Mouse (Mus musculus): ENCODE results near the gene Tiam1. TPM values are rescaled to one million over a fixed set of nuclear protein-coding genes. Genes with fewer than 3 reads are reported as not detected.

Gene Tiam1
- polyA plus RNA-seq, 1 experiment from 2014 or later: 7.4 TPM

DNA sequence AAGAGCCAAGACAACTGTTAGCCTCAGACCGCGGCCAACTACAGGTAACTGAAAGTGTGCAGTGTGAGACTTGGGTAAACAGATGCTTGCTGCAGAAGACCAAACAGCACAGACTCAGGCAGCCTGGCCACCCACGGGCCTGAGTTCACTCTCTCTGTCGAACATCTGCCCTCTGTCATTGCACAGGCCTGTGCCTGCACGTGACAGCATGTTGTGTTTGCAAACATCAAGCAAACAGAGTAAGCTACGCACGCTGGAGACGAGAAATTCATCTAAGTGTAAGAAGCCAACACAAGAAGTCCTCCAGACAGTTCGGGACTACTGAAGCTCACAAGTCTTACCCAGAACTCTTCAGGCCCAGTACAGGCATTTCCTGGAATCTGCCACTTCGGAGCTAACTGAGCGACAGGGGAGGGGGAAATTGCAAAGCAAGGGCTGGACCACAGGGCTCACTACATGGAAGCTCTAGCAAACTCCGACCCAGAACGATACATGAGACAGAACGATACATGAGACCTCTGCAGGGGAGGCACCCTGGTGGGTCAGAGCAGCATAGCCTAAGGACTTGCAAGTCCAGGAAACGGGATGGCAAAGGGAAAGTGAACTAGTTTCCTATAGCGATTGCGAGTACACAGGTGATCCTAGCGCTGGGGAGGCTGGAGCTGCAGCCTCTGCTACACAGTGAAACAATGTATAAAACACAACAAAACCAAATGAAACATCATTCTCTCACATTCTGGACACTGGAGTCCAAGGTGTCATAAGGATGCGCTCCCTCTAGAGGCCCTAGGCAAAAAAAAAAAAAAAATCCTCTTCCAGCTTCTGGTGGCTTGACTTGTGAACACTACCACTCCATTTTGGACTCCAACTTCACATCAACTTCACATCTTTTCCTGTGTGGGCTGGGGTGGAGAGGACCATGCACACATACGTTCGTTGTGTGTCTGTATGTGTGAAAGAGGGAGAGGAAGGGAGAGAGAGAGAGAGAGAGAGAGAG is 18.0 kb downstream of the Tiam1 start:
- Histone ChIP-seq H3K36me3 (ENCODE audit: control insufficient read depth, insufficient read depth, low read length) (no peaks in the 10 kb centered on the region), H3K9ac (ENCODE audit: low read depth, low read length) (no peak overlapping the region), H3K9me3 (ENCODE audit: control insufficient read depth, low read length) (no peaks in the 10 kb centered on the region), H3K4me3 (ENCODE audit: low read length) (no peak overlapping the region), H3K4me2 (ENCODE audit: low read depth, low read length) (no peak overlapping the region), H3K27ac (ENCODE audit: low read length) (peak overlapping the region; percentile 14; the same call in 1 of the 2 replicates), H3K4me1 (ENCODE audit: control insufficient read depth, insufficient read depth, low read length) (no peaks in the 10 kb centered on the region), H3K27me3 (replicated peaks; ENCODE audit: control insufficient read depth, insufficient read depth, low read length) (no peaks in the 10 kb centered on the region)
- 51% methylated on average over 21 of the region's 21 CpGs for WGBS
- peak; percentile 73 for ATAC-seq

DNA sequence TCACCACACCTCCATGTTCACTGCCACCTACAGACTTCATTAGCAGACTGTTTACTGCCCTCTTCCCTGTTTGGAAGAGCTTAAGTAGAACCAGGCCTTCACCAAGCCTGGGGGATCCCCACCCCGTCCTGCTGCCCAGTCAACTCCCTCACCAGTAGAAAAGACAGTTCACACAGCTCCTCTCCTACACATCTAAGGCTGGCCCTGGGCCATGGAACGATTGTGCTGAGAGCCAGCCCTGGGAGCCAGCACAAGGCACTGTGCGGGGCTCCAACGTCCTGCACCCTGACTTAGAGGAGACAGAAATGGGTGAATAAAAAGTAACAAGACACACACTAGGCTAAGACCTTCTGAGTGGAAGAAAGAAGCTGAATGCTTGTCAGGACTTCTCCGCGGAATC is 20.5 kb downstream of the Tiam1 start:
- no peak for ATAC-seq
- Histone ChIP-seq H3K4me3 (ENCODE audit: low read length) (no peak overlapping the region), H3K4me1 (ENCODE audit: control insufficient read depth, insufficient read depth, low read length) (no peaks in the 10 kb centered on the region), H3K27ac (ENCODE audit: low read length) (no peak overlapping the region), H3K27me3 (replicated peaks; ENCODE audit: control insufficient read depth, insufficient read depth, low read length) (no peaks in the 10 kb centered on the region), H3K9me3 (ENCODE audit: control insufficient read depth, low read length) (no peaks in the 10 kb centered on the region), H3K4me2 (ENCODE audit: low read depth, low read length) (no peak overlapping the region), H3K9ac (ENCODE audit: low read depth, low read length) (no peak overlapping the region), H3K36me3 (ENCODE audit: control insufficient read depth, insufficient read depth, low read length) (no peaks in the 10 kb centered on the region)
- WGBS: 75% methylated on average over 6 of the region's 6 CpGs

DNA sequence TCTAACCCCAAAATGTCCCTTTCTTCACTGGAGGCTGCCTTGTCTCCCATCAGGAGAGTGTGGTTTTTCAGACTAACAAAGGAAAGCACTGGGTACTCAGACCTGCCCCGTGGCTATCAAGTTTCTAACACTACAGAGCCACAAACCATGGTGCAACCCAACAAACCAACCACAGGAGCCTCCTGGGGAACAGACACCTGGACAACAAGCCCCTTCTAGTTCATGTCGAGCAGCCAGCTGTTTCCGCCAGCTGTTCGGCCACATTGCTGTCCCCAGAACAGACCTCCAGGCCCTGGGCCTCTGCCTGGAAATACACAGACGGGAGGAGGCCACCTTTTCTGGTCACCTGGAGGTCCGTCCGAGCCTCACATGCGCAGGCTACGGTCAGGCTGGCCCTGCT is 21.1 kb downstream of the Tiam1 start:
- H3K4me1 ChIP-seq (ENCODE audit: control insufficient read depth, insufficient read depth, low read length): no peaks in the 10 kb centered on the region
- no peaks in the 10 kb centered on the region for H3K9me3 ChIP-seq (ENCODE audit: control insufficient read depth, low read length)
- ATAC-seq: no peak
- no peak overlapping the region for H3K27ac ChIP-seq (ENCODE audit: low read length)
- H3K4me2 ChIP-seq (ENCODE audit: low read depth, low read length): no peak overlapping the region
- no peak overlapping the region for H3K4me3 ChIP-seq (ENCODE audit: low read length)
- H3K36me3 ChIP-seq (ENCODE audit: control insufficient read depth, insufficient read depth, low read length): no peaks in the 10 kb centered on the region
- 79% methylated on average over 9 of the region's 9 CpGs for whole genome bisulfite sequencing
- H3K27me3 ChIP-seq (replicated peaks; ENCODE audit: control insufficient read depth, insufficient read depth, low read length): no peaks in the 10 kb centered on the region
- H3K9ac ChIP-seq (ENCODE audit: low read depth, low read length): no peak overlapping the region

DNA sequence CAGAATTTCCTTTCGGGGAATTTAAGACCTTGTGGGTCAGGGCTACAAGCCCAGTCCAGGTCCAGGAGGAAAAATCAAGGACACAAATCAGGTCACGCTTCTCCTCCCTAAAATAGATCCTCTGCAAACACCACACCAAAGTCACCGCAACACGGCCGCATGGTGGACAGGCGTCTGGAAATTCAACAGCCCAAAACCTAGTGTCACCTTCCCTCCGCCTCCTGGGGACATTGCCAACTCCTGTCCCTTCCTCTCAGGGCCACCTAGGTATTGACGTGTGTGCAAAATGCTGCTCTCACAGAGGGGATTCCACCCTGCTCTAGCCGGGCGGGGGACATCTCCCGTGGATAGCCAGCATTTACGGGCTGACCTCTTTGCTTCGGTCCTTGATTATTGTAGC is 21.8 kb downstream of the Tiam1 start:
- 87% methylated on average over 13 of the region's 13 CpGs for WGBS
- no peaks in the 10 kb centered on the region for H3K36me3 ChIP-seq (ENCODE audit: control insufficient read depth, insufficient read depth, low read length)
- ATAC-seq: no peak
- no peak overlapping the region for H3K4me3 ChIP-seq (ENCODE audit: low read length)
- H3K27ac ChIP-seq (ENCODE audit: low read length): no peak overlapping the region
- H3K4me1 ChIP-seq (ENCODE audit: control insufficient read depth, insufficient read depth, low read length): no peaks in the 10 kb centered on the region
- H3K9me3 ChIP-seq (ENCODE audit: control insufficient read depth, low read length): no peaks in the 10 kb centered on the region
- H3K9ac ChIP-seq (ENCODE audit: low read depth, low read length): no peak overlapping the region
- no peaks in the 10 kb centered on the region for H3K27me3 ChIP-seq (replicated peaks; ENCODE audit: control insufficient read depth, insufficient read depth, low read length)
- H3K4me2 ChIP-seq (ENCODE audit: low read depth, low read length): no peak overlapping the region

DNA sequence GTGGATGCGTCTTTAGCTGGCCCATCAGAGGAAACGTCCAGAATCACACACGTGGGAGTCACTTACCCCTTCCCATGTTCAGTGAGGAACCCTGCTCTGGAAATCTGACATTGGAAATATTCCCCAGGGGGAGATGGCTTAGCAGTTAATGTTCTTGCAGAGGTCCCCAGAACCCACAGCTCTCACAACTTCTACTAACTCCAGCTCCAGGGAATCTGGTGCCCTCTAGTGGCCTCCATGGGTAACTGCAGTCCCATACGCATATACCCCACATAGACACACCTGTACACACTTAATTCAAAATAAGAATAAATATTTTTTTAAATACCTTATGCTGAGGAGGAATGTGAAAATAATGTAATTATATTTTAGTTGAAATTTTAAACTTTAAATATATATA is 23.6 kb downstream of the Tiam1 start:
- ATAC-seq: no peak

DNA sequence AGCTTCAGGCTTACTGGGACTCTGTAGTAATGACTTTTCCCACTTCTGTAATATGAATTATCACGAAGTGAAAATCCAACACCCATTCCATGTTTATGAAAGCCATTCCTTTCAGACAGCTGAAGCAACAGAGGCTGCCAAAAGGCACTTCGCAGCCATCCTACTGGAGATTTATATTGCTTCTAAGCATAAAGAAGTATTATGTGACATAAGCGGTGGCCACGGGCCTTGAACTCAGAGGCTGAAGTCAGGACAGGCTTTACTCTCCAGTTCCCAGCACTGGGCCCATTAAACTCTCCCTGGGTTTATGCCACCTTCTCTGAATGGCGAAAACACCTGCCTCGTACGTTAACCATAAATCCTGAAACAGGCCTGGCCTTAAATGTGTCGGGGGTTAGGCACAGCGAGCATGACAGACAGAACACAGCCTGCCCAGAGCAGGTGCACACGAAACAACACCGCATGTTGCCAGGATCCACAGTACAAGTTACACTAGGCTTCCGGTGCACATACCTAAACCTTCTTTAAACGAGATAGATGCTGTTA is 26.9 kb downstream of the Tiam1 start:
- Histone ChIP-seq H3K4me2 (ENCODE audit: low read depth, low read length) (no peak overlapping the region), H3K27me3 (replicated peaks; ENCODE audit: control insufficient read depth, insufficient read depth, low read length) (no peaks in the 10 kb centered on the region), H3K36me3 (ENCODE audit: control insufficient read depth, insufficient read depth, low read length) (no peaks in the 10 kb centered on the region), H3K9ac (ENCODE audit: low read depth, low read length) (no peak overlapping the region), H3K4me3 (ENCODE audit: low read length) (no peak overlapping the region), H3K27ac (ENCODE audit: low read length) (no peak overlapping the region), H3K4me1 (ENCODE audit: control insufficient read depth, insufficient read depth, low read length) (no peaks in the 10 kb centered on the region), H3K9me3 (ENCODE audit: control insufficient read depth, low read length) (no peaks in the 10 kb centered on the region)
- ATAC-seq: no peak
- WGBS: 66% methylated on average over 13 of the region's 13 CpGs

More for the DNA sequence above, 23.6 kb downstream of the Tiam1 start:
- no peak overlapping the region for H3K4me3 ChIP-seq (ENCODE audit: low read length)
- no peaks in the 10 kb centered on the region for H3K4me1 ChIP-seq (ENCODE audit: control insufficient read depth, insufficient read depth, low read length)
- 97% methylated on average over 4 of the region's 4 CpGs for WGBS
- H3K9ac ChIP-seq (ENCODE audit: low read depth, low read length): no peak overlapping the region
- no peak overlapping the region for H3K27ac ChIP-seq (ENCODE audit: low read length)
- no peaks in the 10 kb centered on the region for H3K27me3 ChIP-seq (replicated peaks; ENCODE audit: control insufficient read depth, insufficient read depth, low read length)
- no peaks in the 10 kb centered on the region for H3K36me3 ChIP-seq (ENCODE audit: control insufficient read depth, insufficient read depth, low read length)
- no peaks in the 10 kb centered on the region for H3K9me3 ChIP-seq (ENCODE audit: control insufficient read depth, low read length)
- H3K4me2 ChIP-seq (ENCODE audit: low read depth, low read length): no peak overlapping the region

DNA sequence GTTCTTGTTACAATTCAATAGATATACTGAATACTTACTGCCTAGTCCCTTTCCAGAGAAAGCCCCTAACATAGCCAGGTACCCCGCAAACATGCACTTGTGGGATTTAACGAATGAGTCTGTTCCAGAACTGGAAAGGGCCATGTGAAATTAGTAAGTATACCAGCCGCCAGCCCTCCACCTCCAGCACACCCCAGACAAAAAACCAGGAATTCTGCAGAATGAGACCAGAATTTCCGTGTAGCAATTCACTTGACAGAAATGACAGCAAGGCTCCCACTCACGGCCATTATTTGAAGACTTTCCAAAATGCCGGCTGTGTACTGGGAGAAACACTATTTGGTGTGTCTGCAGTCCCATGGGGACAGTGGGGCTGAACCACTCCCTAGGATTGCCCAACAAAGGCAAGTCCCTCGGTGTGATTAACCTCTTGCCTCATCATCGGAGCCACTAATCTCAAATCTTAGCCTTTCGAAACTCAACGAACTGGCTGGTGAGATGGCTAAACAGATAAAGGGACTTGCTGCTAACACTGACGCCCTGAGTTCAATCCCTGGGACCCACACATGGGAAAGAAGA is 30.9 kb downstream of the Tiam1 start:
- Histone ChIP-seq H3K9me3 (ENCODE audit: control insufficient read depth, low read length) (no peaks in the 10 kb centered on the region), H3K27ac (ENCODE audit: low read length) (no peak overlapping the region), H3K36me3 (ENCODE audit: control insufficient read depth, insufficient read depth, low read length) (no peaks in the 10 kb centered on the region), H3K9ac (ENCODE audit: low read depth, low read length) (no peak overlapping the region), H3K4me1 (ENCODE audit: control insufficient read depth, insufficient read depth, low read length) (no peaks in the 10 kb centered on the region), H3K4me2 (ENCODE audit: low read depth, low read length) (no peak overlapping the region), H3K4me3 (ENCODE audit: low read length) (no peak overlapping the region), H3K27me3 (replicated peaks; ENCODE audit: control insufficient read depth, insufficient read depth, low read length) (no peaks in the 10 kb centered on the region)
- no peak for ATAC-seq
- WGBS: 87% methylated on average over 11 of the region's 11 CpGs

DNA sequence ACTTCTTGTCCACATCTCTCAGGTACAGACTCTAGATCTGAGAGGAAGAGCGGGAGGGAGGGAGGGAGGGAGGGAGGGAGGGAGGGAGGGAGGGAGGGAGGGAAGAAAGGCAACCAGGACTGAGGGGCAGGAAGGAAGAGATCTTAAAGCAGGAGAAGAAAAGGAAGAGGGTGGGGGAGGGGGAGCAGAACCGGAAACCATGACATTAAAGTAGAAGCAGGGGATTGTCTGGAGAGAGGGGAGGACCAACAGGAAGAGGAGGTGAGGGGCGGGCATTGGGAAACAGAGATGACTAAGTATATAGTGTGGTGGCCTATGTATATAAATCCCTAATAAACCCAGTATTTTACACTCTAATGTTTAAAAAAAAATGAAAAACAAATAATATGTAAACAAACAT is 34.1 kb downstream of the Tiam1 start:
- ATAC-seq: no peak
- H3K36me3 ChIP-seq (ENCODE audit: control insufficient read depth, insufficient read depth, low read length): no peaks in the 10 kb centered on the region
- WGBS: 51% methylated on average over 2 of the region's 3 CpGs
- H3K4me2 ChIP-seq (ENCODE audit: low read depth, low read length): no peak overlapping the region
- H3K27me3 ChIP-seq (replicated peaks; ENCODE audit: control insufficient read depth, insufficient read depth, low read length): no peaks in the 10 kb centered on the region
- no peak overlapping the region for H3K4me3 ChIP-seq (ENCODE audit: low read length)
- no peaks in the 10 kb centered on the region for H3K9me3 ChIP-seq (ENCODE audit: control insufficient read depth, low read length)
- H3K9ac ChIP-seq (ENCODE audit: low read depth, low read length): no peak overlapping the region
- H3K4me1 ChIP-seq (ENCODE audit: control insufficient read depth, insufficient read depth, low read length): no peaks in the 10 kb centered on the region
- no peak overlapping the region for H3K27ac ChIP-seq (ENCODE audit: low read length)

DNA sequence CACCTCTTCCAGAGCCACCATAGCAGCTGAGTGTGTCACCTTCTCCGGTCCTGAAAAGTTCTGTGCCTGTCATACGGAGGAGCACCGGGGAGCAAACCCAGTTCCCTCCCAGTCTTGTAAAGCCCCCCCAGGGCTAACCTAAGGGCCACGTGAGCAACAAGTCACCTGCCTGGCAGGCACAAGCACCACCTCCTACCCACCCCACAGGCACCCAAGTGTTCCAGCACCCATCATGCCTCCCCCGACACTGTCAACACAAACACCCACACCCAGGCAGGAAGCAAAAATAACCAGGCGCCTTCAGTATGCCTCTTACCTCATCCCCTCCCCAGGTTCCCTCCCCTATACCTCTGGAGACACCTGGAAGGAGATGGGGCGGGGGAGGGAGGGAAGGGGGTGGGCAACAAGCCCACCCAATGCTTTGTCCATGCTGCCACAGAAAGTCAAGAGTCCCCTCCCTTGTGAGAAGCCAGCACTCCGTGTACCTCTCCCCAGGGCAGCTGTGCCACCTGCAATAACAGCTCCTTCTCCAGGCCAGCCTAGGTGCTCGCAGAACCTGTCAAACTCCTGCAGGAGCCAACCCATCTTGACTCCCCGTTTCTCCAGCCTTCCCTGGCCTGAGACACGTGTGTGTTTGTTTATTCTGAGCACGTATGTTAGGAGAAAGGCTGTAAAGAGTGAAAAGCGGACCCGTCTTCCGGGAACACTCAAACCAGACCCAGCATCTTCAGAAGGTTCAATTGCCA is 38.7 kb downstream of the Tiam1 start:
- Histone ChIP-seq H3K4me2 (ENCODE audit: low read depth, low read length) (no peak overlapping the region), H3K4me1 (ENCODE audit: control insufficient read depth, insufficient read depth, low read length) (peaks cover 4% of the 10 kb centered on the region; the same call in 1 of the 2 replicates), H3K36me3 (ENCODE audit: control insufficient read depth, insufficient read depth, low read length) (no peaks in the 10 kb centered on the region), H3K9ac (ENCODE audit: low read depth, low read length) (no peak overlapping the region), H3K27me3 (replicated peaks; ENCODE audit: control insufficient read depth, insufficient read depth, low read length) (no peaks in the 10 kb centered on the region), H3K9me3 (ENCODE audit: control insufficient read depth, low read length) (no peaks in the 10 kb centered on the region), H3K27ac (ENCODE audit: low read length) (no peak overlapping the region), H3K4me3 (ENCODE audit: low read length) (no peak overlapping the region)
- 56% methylated on average over 15 of the region's 15 CpGs for WGBS
- ATAC-seq: peak; percentile 24; the same call in 1 of the 2 replicates
